Mouse (Mus musculus): ENCODE data around the gene Spi1.
A peak's percentile ranks its signal among the peaks of the same experiment; 100 is the strongest.

Gene Spi1

DNA sequence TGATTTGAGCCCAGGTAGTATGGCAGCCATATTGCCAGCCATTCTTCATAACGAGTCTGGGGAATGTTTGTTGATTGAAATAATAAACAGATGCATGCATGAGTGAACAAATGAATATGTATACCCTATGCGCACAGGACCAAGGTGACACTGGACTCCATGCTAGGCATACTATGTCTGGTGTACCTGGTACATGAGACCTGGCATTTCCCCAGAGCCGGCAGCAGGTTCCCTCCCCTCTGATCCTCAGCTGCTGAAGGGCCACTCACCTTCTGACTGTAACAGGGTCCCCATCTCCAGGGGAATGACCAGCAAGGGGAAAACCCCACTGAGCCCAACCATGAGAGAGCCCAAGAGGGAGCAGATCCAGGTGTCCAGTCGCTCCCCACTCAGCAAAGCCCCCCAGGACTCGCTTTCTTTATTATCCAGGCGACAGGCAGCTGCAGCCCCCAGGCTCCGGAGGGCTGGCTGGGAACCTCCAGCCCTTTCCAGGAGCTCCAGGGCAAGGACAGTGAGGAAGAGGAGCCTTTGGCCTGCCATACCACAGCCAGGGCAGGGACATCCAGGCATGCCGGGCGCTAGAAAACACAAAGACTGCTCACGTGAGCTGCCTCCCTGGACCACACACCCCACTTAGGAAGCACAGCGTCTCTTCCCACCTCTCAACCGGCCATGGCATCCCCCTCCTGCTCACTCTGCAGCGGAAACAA lies 13.9 kb upstream of the Spi1 start:
- DNase-seq (ENCODE audit: low spot score in 2 of 2): no peak

DNA sequence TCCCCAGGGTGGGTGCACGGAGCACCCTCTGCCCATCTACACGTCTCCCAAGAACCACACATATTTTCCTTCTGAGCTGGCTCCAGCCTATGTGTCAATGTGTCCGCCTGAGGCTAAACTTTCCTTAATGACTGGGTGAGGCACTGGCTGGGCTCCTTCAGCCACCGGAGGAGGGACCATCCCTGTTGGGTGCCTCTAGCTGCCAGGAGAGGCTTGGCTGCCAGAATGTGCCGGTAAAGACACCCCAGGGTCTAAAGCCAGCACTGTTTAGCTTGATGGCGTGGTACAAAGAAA lies 13.4 kb upstream of the Spi1 start:
- no peak for DNase-seq (ENCODE audit: low spot score in 2 of 2)

DNA sequence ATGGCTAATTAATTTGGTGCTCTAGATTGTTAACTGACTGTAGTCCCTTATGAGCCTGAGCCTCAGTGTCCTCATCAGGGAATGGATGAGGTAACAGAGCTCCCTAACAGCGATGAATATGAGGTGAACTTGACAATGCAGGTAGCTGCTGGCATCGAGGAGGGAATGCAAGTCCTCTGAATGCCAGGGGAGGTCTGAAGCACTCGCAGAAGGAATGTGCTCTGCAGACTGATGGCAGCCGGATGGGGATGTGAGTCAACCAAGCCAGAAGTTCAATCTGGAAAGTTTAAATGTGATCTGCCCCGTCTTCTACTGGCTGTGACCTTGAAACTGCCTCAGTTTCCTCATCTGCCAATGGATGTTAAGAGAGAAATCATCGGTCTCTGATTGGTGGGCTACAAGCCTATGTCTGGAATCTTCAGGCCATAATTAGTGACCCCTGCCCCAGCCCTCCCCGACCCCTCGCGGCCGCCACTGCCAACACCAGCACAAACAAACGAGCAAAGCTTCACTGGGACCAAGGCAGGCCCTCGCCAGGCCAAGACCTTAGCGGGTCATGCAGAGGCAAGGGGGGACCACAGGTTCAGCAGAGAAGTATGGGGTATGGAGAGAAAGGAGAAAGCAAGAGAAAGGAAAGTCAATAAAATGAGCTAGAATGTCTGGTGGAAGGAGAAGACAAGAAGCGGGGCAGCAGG lies 12.7 kb upstream of the Spi1 start:
- DNase-seq (ENCODE audit: low spot score in 2 of 2): no peak

DNA sequence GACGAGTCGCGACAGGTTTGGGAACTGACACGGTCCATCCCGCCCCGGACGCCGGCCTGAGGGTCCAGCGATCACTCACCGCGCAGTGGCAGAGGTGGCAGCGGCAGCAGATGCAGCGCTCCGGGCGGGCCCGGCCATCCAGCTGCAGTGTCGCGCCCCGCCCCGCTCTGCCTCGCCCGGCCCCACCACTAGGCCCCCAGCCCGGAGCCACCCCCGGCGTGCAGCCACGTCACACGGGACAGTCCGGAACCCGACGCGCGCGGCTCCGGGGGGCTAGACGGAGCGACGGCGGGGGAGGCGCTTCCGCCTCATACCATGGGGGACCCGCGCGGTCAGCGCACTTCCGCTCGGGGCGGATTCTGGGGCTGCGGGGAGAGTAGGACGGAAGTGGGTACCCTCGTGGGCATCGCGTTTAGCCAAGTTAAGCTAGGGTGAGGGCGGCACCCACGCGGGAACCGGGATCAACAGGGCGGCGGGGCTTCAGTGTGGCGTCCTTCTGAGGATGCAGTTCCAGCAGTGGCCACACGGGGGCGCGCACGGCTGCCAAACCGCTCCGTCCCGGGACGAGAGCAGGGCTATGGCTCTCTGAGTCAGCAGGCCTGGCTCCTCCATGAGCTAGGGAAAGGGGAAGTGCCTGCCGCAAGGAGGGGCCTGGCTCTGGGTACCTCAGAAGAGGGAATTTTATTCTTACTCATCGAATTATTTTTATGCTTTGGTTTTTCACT lies 12.0 kb upstream of the Spi1 start, which contains the start of gene Slc39a13:
Gene Slc39a13 (minus strand): TSS at position 342 of the 725 bp plus-strand sequence.
- DNase-seq (ENCODE audit: low spot score in 2 of 2): peak; percentile 94

DNA sequence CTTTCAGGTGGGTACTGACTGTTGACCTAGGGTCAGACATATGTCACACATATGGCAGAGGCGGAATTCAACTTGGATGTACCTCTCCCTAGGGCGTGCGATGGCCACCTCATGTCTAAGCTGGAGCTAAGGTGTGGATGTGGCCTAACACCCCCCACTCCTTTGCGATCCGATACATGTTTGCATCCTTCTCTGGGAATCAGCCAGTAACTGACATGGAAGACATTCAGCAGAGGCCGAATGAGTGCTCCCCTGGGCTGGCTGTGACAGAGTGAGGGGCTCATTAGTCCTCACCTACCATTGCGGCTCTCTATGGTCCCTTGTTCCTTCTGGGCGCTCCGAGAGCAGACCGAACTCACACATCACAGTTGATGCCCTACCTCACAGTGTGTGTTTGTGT lies 11.1 kb upstream of the Spi1 start:
- no peak for DNase-seq (ENCODE audit: low spot score in 2 of 2)

DNA sequence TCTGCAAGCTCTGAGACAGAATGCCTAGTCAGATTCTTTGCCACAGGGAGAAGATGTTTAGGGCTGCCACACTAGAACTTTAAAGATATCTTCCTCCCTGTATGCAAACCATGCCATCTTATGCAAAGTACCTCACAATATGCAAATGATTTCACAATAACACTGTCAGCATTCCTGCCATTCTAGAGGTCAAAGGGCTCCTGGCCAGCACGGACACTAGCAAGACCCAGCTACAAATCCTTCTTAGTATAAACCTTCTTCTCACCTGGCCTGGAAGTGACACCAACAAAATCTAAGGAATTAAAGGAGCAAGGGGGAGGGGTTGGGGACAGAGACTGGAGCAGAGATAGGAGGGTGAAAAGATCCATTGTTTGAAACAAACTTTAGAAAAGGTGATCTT lies 10.1 kb upstream of the Spi1 start:
- DNase-seq (ENCODE audit: low spot score in 2 of 2): no peak

DNA sequence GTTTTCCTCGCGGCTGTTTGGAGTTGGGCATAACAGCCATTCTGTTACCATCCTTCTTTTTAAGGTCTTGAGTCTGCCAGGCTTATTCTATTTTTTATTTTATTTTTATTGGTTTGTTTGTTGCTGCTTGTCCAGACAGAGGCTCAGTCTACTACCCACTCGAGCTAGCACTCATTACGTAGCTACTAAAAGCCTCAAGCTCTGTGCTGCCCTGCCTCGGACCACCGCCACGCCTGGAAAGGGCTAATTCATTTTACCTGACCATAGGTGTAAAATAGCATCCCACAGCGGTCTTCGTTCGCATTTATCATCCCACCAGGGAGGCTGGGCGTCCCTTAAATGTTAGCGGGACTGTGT lies 4.3 kb upstream of the Spi1 start:
- DNase-seq (ENCODE audit: low spot score in 2 of 2): no peak

DNA sequence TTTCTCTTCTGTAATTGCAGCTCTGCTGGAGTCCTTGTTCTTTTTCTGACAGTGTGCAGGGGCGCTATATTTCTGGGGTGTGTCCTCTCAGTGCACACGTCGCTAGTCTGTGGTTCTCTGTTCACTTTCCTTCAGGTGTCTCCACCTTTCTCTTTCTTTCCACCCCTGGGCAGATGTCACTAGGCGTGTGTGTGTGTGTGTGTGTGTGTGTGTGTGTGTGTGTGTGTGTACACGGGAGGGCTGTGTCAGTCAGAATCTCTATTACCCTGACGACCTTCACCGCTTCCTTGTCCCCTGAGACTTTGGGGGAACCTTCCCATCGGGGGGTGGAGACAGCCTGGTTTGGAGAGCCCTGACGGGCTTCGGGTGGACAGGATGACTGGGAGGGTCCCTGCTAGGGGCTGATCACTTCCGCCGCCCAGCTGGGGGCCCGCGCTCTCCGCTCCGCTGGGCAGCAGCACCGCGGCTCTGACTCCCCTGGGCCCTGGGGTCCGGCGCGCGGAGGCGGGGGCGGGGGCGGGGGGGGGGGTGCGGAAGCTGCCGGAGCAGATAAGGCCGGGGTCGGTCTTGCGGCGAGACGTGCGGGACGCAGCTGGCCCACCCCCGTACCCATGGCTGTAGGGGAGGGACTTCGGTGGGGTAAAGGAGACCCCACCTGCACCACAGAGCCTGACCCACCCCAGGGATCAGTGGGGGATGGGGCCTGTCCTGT lies 3.7 kb upstream of the Spi1 start:
- peak; percentile 72 to 74 for DNase-seq (ENCODE audit: low spot score in 2 of 2)

DNA sequence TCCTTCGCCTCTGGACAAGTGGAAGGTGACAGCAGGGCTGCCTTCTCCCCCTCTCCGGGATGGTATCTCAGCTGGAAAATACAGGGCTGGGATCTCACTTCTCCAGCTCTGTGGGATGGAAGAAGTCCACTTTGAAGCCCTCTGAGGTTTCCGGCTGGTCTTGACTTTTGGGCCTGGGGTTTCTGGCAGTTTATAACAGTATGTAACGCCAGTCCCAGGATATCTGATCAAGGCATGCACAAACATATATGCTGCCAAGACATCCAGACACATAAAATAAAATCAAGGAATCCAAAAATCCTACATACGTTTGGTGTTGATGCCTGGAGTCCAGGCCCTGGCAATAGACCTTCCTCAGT lies 3.2 kb upstream of the Spi1 start:
- DNase-seq (ENCODE audit: low spot score in 2 of 2): no peak

DNA sequence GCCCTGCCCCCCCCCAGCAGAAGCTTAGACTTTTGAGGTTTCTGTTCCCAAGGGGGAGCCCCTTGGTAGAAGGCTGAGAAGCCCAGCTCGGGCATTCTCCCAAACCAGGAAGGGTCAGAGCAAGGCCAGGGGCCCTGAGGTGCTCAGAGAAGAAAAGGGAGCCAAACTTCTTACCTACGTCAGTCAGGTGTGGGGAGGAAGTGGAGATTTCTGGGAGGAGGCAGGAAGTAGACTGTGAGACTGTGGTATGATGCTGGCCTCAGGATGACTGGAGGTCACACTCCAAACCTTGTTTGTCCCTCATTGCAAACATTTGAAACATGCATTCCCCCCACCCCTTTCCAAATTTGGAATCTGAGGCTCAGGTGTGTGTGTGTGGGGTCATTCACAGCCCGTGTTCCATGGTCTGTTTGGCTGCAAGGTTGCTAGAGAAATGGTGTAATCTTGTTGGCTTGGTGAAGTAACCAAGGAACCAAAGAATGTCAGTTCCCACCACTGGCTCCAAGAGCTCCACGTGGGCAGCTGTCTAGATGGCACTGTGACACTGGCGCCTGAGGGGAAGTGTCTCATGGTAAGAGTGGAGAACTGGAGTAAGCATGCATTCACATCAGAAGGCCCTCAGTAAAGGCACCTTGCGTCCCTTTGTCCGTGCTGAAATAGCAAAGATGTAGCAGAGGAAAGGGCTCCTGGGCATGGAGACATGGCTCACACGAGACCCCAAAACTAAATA lies 1.2 kb upstream of the Spi1 start:
- DNase-seq (ENCODE audit: low spot score in 2 of 2): peak; percentile 48 to 51

DNA sequence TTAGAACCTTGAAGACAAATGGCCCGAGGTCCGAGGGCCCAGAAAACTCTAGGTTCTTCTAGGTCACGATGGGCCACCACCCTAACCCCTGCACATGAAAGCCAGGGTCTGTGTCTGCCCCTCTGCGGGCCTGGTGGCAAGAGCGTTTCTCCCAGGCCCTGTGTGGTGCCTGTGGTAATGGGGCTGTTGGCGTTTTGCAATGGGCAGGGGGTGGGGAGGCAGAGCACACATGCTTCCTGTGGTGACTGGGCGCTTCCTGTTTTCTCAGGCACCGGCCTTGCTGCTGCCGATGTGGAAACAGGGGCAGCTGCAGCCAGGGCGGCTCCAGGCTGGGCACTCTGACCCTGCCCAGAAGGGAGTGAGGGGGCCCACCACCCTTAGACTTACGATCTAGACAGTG lies 654 bp downstream of the Spi1 start:
- peak; percentile 89 to 92 for DNase-seq (ENCODE audit: low spot score in 2 of 2)

DNA sequence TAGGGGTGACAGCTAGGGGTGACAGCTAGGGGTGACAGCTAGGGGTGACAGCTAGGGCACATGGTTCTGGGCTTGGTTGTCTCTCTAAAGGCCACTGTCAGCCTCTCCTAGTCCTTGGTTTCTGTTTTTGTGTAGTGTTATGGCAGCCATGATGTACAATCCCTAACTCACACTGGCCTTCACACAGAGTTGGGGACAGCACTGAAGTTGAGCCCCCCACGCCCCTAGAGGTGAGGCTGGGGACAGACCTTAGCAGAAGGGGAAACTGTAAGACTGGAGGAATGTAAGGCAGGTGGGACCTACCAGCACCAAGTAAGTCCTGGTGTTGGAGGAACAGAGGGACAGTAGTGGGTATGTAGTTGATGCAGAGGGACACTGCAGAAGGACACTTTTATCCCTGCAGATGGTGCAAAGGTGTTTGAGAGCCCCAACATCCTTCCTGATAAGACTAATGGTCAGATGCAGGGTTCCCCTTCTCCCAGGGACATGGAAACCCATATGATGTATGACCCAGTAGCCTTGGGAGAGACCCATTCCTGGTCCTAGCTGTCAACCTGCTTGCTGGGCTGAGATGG lies 1.3 kb downstream of the Spi1 start:
- DNase-seq (ENCODE audit: low spot score in 2 of 2): no peak

DNA sequence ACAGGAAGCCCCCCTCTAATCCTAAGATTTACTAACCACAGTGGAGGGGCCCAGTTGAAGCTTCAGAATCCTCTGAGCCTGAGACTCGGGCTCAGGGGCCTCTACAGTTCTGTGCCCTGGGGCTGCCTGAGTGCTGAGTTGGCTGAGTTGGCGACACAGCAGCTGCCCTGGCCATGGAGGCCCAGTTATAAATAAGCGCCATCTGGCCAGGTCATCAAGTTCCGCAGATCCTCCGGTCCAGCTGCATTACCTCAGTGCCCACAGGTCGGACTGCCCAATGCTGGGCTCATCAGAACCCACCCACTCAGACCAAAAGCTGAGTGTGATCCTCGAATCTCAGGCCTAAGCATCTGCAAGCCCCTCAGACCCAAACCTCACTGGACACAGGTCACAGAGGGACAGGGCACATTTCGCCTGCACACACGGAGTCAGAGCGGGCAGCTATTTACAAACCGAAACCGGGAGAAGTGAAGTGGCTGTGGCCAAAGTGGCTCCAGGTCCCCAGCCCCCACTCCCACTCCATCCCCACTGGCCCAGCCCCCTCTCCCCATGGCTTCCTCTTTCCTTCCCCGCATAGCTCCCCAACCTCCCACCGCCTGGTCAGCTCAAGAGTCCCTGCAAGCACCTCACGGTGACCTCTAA lies 2.1 kb downstream of the Spi1 start:
- DNase-seq (ENCODE audit: low spot score in 2 of 2): peak in 1 of 2 experiments; percentile 37

DNA sequence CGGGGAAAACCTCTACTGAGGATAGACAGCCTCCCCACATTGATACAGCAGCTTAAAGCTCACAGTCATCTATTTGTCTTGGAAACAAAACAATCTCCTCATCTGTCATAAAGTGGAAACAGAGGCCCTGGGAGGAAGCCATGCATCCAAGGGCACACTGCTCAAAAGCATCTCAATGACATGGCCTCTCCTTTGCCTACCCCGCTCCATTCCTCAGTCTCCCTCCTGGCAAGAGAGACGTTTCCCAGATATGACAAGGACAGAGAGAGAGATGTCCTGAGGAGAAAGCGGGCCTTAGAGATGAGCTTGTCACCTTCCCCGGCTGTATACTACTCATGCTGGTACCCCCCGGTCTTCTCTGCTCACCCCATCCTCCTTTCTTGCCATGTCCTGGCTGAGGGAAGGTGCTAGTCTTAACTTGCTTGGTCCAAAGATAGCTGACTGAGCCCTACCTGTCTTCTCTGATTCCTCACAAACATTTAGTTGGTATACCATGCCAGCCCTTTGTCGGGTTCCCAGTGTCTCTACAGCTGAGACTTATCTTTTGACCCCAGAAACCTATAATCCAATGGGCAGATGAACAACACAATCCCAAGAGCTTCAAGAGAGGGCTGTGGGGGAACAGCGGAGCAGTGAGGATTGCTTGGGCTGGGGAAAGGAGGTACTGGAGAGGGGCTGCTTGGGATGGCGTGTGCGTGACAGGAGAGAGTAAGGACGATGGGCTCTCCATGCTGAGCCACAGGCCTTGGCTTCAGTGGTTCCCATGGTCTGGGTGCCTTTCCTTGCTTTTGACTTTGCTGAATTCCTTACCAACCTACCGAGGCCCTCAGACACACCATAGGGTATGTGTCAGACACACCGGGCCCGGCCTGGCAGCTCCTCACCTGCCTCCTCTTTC lies 3.6 kb downstream of the Spi1 start:
- DNase-seq (ENCODE audit: low spot score in 2 of 2): no peak

DNA sequence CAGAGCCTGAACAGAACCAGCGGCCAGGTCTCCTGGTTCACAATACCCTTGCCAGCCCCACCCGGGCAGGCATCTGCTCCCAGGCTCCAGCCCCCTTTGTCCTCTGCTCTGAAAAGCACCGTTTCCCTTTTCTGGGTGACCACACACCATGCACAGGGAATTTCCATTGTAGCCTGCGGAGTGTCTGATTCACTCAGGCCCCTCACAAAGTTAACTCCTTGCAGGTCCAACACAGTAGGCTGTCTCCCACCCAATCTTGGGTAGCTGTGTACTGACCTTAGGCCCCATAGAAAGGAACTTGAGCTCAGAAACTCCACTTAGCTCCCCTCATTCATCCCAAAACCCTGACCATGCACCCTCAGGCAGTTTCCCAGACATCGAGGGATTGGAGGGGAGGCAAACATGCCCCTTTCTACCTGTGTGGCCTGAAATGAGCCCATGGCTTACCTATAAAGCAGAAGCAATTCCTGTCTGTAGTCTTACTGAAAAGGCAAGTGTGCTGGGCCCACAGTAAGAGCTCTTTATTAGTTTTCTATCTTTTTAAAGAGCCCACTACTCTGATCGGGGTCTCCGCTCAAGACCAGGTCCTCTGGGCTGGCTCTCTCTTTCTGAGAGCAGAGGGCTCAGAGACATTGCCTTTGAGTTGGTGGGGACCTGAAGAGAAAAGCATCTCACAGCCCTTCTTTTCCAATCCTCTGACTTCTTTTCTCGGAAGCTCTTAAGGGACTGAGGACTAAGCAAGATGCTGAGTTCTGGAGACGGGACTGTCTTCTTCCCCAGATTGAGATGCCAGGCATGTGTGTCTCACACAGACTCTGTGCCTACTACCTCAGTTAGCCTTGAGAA lies 4.4 kb downstream of the Spi1 start:
- DNase-seq (ENCODE audit: low spot score in 2 of 2): peak in 1 of 2 experiments; percentile 39

DNA sequence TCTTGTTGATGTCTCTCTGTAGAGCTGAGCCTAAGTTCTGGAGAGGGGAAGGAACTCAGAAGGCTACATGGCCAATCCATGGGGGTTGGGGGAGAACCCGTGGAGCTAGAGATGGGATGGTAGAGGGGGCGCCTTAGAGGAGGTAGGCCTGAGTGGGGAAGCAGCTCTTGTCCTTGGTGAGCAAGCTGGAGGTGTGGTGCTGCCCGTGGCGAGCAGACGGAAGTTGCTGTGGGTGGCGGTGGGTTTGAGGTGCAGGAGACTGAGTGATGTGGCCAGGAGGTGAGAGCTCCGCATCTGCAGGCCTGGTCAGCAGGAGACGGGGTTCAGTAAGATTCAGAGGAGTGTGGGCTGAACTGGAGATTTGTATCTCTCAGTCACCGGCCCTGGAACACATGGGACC lies 5.3 kb downstream of the Spi1 start:
- DNase-seq (ENCODE audit: low spot score in 2 of 2): peak; percentile 48 to 54

DNA sequence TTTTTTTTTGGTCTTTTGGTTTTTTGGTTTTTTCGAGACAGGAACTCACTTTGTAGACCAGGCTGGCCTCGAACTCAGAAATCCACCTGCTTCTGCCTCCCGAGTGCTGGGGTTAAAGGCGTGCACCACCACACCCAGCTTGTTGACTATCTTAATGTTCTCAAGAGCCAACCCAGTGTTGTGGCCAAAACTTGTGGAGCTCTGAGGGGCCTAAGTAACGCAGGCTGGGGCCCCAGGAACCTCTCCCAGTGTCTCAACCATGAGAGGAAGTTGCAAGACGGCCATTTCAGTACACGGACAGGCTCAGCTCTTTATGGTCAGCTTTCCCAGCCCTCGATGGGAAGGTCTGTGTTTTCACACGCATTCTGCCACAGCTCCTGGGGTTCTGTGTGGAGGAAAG lies 6.8 kb downstream of the Spi1 start:
- DNase-seq (ENCODE audit: low spot score in 2 of 2): no peak

DNA sequence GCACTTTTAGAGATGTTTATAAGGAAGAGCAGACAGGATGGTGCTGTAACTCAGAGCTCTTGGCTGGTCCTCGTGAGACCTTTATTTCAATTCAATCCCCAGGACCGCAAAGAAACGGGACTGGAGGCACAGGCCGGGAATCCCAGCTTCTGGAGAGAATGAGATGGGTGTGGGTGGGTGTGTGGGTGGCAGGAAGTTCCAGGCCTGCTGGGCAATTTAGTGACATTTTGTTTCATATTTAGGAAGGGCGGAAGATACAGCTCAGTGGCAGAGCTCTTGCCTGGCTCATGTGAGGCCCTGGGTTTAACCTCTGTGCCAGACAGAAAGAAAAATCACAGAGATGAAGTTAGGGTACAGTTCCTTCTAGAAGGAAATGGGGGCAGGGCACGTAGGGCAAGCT lies 8.0 kb downstream of the Spi1 start:
- DNase-seq (ENCODE audit: low spot score in 2 of 2): no peak

DNA sequence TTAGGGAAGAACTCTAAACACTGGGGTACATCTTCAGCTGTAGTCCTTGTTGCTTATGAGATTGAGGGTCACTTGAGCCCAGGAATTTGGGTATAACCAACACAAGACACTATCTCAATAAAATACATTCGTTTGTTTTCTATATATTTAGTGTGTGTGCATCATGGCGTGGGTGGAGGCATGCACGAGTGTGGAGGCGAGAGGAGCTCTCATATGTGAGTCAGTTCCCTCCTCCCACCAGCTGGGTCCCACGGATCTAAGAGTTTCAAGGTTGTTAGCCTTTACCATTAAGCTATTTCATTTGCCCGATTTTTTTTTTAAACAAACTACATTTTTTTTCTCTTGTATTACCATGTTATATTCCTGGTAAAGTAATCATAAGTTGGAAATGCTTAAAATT lies 8.6 kb downstream of the Spi1 start:
- DNase-seq (ENCODE audit: low spot score in 2 of 2): no peak

All from spleen, postnatal 36 days (tissue).